Mouse (Mus musculus) brain, embryonic 14.5 days (tissue): ENCODE data around the gene Sh3bgrl.

Source experiments
- CTCF ChIP-seq: fragments of 200-500 bp; IDR thresholded peaks from 2 replicates; pipeline ENCODE4 v1.5.1; 2012; ENCODE audit warnings: inconsistent platforms, mild to moderate bottlenecking, moderate library complexity, borderline replicate concordance; ENCODE audit not compliant: insufficient read depth, insufficient read length; ENCODE audit errors: extremely low read depth
- POLR2A ChIP-seq: fragments of 200-500 bp; IDR thresholded peaks from 2 replicates; pipeline ENCODE4 v1.6.1; 2012; ENCODE audit warnings: mild to moderate bottlenecking, inconsistent platforms, borderline replicate concordance; ENCODE audit not compliant: poor library complexity, insufficient read depth, insufficient read length, severe bottlenecking; ENCODE audit errors: extremely low read depth

GRCm38 (mm10) chrX:109147108-109147507 lies 51.9 kb downstream of the Sh3bgrl start:
- no peak for TF ChIP-seq POLR2A
- no peak for TF ChIP-seq CTCF
